In the genomic region with DNA sequence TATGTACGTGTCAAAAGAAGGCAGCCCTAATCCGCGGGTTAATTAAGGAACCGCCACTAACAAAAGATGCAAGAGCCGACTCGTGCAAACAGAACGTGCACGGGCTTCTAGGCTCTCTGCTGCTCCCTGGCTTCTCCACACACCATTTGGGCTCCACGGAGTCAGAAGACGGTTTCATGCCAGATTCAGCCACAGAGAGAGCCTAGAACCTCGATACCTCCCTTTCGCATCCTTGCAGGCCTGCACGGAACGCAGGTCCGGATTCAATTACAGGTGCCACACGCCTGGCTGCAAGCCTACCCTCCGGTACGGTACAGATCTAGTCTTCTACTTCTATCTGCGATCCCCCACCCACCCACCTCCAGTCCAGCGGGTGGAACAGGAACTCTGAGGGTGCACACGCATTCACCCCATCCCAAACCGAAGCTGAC, we compare ENCODE assay signal across 9 mouse cellular contexts. TPM values are rescaled to one million over a fixed set of nuclear protein-coding genes. Genes with fewer than 3 reads are reported as not detected.
DNase-seq lines count a peak whose midpoint lies in the region; ATAC-seq and TF ChIP-seq lines count a peak whose summit lies in the region.
"Had no signal": no experiment of that assay in that cellular context is flagged by ENCODE, and none has a peak within 500 bp of the region (broad histone marks: within the 10 kb centered on the region; RNA-seq: fewer than 3 reads in every experiment).

No protein-coding gene starts in this region.

- peak; percentile 20 to 30 for DNase-seq in cerebellum, adult 2 months
- DNase-seq in cerebellum, adult 11 months: no peak
- peak; percentile 51 to 58 for DNase-seq in left cerebral cortex, postnatal 14 days (ENCODE audit: low spot score in 2 of 2)
- no peak for DNase-seq in left cerebral cortex, postnatal 4 days
- no peak for DNase-seq in intestine, embryonic 14.5 days (ENCODE audit: low spot score)
- no peak for DNase-seq in gastrocnemius, adult 2 months
- DNase-seq in gastrocnemius, postnatal 14 days: no peak
- DNase-seq: liver, postnatal 0 days had no signal

- ATAC-seq in intestine, embryonic 14.5 days (replicated peaks; ENCODE audit: low FRiP score, low TSS enrichment, low read depth): no peak
- no peak; the same call in 1 of the 2 replicates for ATAC-seq in neural tube, embryonic 14.5 days (ENCODE audit: low read depth)
- ATAC-seq: liver, postnatal 0 days had no signal

- peaks cover 6% of the 10 kb centered on the region for H3K4me1 ChIP-seq in cerebellum, adult 2 months (ENCODE audit: control insufficient read depth, insufficient read depth, low read length)
- H3K4me1 ChIP-seq in intestine, embryonic 14.5 days (replicated peaks; ENCODE audit: control insufficient read depth, insufficient read depth, low read length): peaks cover 56% of the 10 kb centered on the region
- H3K4me1 ChIP-seq in neural tube, embryonic 14.5 days (ENCODE audit: control insufficient read depth, insufficient read depth, low read length): peaks cover 89% of the 10 kb centered on the region

- no peaks in the 10 kb centered on the region for H3K36me3 ChIP-seq in intestine, embryonic 14.5 days (ENCODE audit: control insufficient read depth, insufficient read depth, low read length)
- H3K36me3 ChIP-seq in neural tube, embryonic 14.5 days (ENCODE audit: control insufficient read depth, insufficient read depth, low read length): no peaks in the 10 kb centered on the region

- no peaks in the 10 kb centered on the region for H3K9me3 ChIP-seq in intestine, embryonic 14.5 days (ENCODE audit: control insufficient read depth, low read length)
- H3K9me3 ChIP-seq in neural tube, embryonic 14.5 days (ENCODE audit: control insufficient read depth, low read length): no peaks in the 10 kb centered on the region

- intact Hi-C loops in left cerebral cortex, postnatal 14 days (cut with DNase I): no loop called here
- intact Hi-C loops in left cerebral cortex, postnatal 4 days (cut with DNase I): no loop called here
- intact Hi-C loops in gastrocnemius, adult 2 months (cut with DNase I): no loop called here
- intact Hi-C loops in gastrocnemius, postnatal 14 days (cut with DNase I; ENCODE audit: low total_unique reads): no loop called here

- H3K27me3 ChIP-seq in cerebellum, adult 2 months (ENCODE audit: control insufficient read depth, insufficient read depth, low read length): peaks cover 1% of the 10 kb centered on the region; the same call in 1 of the 2 replicates
- H3K27me3 ChIP-seq in intestine, embryonic 14.5 days (replicated peaks; ENCODE audit: control insufficient read depth, insufficient read depth, low read length): no peaks in the 10 kb centered on the region; the same call in 1 of the 2 replicates
- H3K27me3 ChIP-seq in neural tube, embryonic 14.5 days (ENCODE audit: control insufficient read depth, insufficient read depth, low read length): no peaks in the 10 kb centered on the region

- H3K27ac ChIP-seq in cerebellum, adult 2 months (ENCODE audit: insufficient read depth, low read length): no peak overlapping the region
- H3K27ac ChIP-seq in intestine, embryonic 14.5 days (ENCODE audit: low read depth): no peak overlapping the region
- no peak overlapping the region; the same call in 1 of the 2 replicates for H3K27ac ChIP-seq in neural tube, embryonic 14.5 days (ENCODE audit: low read depth, low read length)
- H3K27ac ChIP-seq in gastrocnemius, adult 2 months: no peak overlapping the region

- TF ChIP-seq CTCF in cerebellum, adult 2 months (IDR thresholded peaks at IDR 0.05; ENCODE audit: borderline replicate concordance, insufficient read depth, low read depth, low read length): peak; percentile 24; the same call in 1 of the 2 replicates
- TF ChIP-seq CTCF in gastrocnemius, adult 2 months (IDR thresholded peaks at IDR 0.05): no peak

- H3K4me2 ChIP-seq in intestine, embryonic 14.5 days (ENCODE audit: low read length): peak overlapping the region; percentile 40
- peak overlapping the region; percentile 26 for H3K4me2 ChIP-seq in neural tube, embryonic 14.5 days (ENCODE audit: low read depth, low read length)

- 20% methylated on average over 22 of the region's 22 CpGs for WGBS in cerebellum, adult 2 months
- 43% methylated on average over 22 of the region's 22 CpGs for WGBS in intestine, embryonic 14.5 days
- 17% methylated on average over 22 of the region's 22 CpGs for WGBS in neural tube, embryonic 14.5 days

- peak overlapping the region; percentile 5 for H3K4me3 ChIP-seq in cerebellum, adult 2 months (replicated peaks; ENCODE audit: insufficient read depth, low read depth, low read length)
- 0 out of 2 replicates have a peak overlapping the region, but pooled peaks have one; percentile 4 for H3K4me3 ChIP-seq in intestine, embryonic 14.5 days (ENCODE audit: low read depth, low read length)
- H3K4me3 ChIP-seq in neural tube, embryonic 14.5 days (ENCODE audit: low read depth, low read length): no peak overlapping the region
- no peak overlapping the region for H3K4me3 ChIP-seq in gastrocnemius, adult 2 months

- H3K9ac ChIP-seq in intestine, embryonic 14.5 days (ENCODE audit: low read length): no peak overlapping the region
- H3K9ac ChIP-seq in neural tube, embryonic 14.5 days (replicated peaks; ENCODE audit: low read depth, low read length): peak overlapping the region; percentile 13; the same call in 1 of the 2 replicates
- H3K9ac ChIP-seq: liver, postnatal 0 days had no signal

- no peak for TF ChIP-seq POLR2A in cerebellum, adult 2 months (IDR thresholded peaks at IDR 0.05; ENCODE audit: borderline replicate concordance, insufficient read depth, low read length)

RNA-seq across cellular contexts. Expression of gene Bcl11b, which starts 26.8 kb away (rescaled TPM):
- polyA plus RNA-seq in cerebellum, adult 2 months (2012; rRNA removed): 1.9 and 2.5 TPM in 2 replicates
- 10 to 100 TPM; 42.5 to 72.8 TPM for total RNA-seq in left cerebral cortex, postnatal 14 days (2021)
- 100 to 1,000 TPM; 125 to 127 TPM for total RNA-seq in left cerebral cortex, postnatal 4 days (2021)
- polyA plus RNA-seq in intestine, embryonic 14.5 days (2014; fragmentation: Nextera tagmentation; extraction: Ambion mirVana): 8.3 and 8.8 TPM in 2 replicates
- 38.0 and 38.2 TPM in 2 replicates for polyA plus RNA-seq in neural tube, embryonic 14.5 days (2014; fragmentation: Nextera tagmentation; extraction: Ambion mirVana)
- under 1 TPM in 1 of 2 experiments, not detected in 1; 0.11 TPM for total RNA-seq in gastrocnemius, adult 2 months (2021)
- under 1 TPM; 0.06 to 0.11 TPM for total RNA-seq in gastrocnemius, postnatal 14 days (2021)
- polyA plus RNA-seq: liver, postnatal 0 days had no signal

Comparison
In these comparisons a context has a peak if more than half of its experiments do, and no peak if none do; other contexts are left out.
1. DNase-seq: peak in cerebellum, adult 2 months (2 of 2) and left cerebral cortex, postnatal 14 days (2 of 2); none in cerebellum, adult 11 months (single experiment), left cerebral cortex, postnatal 4 days (single experiment), intestine, embryonic 14.5 days (single experiment), gastrocnemius, adult 2 months (single experiment) and gastrocnemius, postnatal 14 days (single experiment).
2. H3K4me3 ChIP-seq: peak in cerebellum, adult 2 months (single experiment) and intestine, embryonic 14.5 days (single experiment); none in neural tube, embryonic 14.5 days (single experiment) and gastrocnemius, adult 2 months (single experiment).
3. RNA of gene Bcl11b, which starts 26.8 kb away (total RNA-seq): 125 to 127 TPM in left cerebral cortex, postnatal 4 days and 42.5 to 72.8 TPM in left cerebral cortex, postnatal 14 days; 0.11 TPM in gastrocnemius, adult 2 months and 0.06 to 0.11 TPM in gastrocnemius, postnatal 14 days; every median in the first group is over 10 times any median in the second.